Mouse (Mus musculus): ENCODE data around the gene Nampt.

The Nampt gene

DNA sequence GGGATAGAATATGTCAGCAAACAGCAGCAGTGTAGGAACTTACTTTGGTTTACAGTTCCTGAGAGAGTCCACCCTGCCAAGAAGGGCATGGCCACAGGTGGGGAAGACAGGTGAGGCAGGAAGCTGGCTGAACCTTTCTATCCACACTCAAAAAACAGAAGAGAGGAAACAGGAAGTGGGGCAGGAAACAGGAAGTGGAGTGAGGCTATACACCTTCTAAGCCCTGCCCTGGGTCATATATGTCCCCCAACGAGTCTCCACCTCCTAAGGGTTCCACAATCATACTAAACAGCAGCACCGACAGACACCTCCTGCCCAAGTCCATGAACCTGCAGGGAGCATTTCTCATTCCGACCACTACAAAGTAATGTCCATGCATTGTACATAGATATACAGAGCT, 81.7 kb downstream of the Nampt start:
- no peak for DNase-seq (ENCODE audit: low spot score in 2 of 2)

Measured in frontal cortex, postnatal 14 days (tissue).